Mouse (Mus musculus): Measurements from ENCODE around the gene Ypel2.

Ypel2 gene

DNA sequence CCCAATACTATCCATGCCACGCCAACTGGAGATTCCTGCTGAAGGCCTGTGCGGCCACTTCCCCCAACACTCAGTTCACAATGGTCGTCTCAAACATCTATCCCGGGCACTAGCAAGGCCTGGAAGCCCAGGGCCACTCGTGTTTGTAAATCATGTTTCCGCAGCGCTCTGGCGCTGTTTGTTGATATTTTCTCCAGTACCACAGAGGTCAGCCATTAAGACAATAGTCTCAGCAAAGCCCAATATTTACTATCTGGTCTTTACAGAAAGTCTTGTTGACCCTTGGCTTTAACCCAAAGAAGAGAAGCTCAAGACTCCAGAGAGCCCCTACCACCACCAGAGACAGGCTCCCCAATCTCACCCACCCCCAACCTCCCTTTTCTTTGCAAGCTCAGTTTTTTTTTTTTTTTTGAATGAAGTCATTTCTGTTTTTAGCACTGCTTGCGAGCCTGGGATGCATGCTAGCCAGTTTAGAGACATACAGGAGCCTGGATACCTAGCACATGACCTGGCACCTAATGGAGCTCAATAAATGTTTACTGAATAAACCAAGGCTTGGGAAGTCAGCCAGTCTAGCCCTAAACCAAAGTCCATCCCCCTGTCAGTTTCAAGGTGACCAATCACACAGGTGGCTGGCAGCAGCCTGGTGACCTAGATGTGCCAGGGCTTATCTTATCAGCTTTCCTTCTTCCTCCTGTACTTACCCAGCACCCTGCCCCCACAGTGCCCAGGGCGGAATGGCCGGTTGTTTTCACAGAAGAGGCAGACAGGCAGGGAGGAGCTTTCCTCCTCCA lies 31.8 kb downstream of the Ypel2 start:
- DNase-seq (ENCODE audit: low read depth, low spot score), result no peak

DNA sequence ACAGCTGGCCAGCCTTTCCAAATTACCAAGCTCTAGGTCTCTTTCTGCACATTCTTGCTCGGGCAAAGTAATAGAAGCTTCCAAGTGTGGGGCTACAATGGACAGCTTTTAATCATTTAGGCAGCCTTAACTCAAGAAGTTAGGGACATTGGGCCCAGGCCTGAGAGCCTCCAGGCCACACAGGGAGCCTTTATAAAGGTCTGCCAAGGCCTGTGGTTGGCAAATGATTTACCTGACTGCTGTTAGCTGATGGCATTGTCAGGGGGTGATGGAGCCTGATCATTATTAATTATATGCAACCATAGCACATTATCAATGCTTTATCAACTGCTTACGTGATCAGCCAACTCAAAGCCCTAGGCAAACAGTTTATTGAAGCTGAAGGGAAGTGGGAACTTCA lies 33.2 kb downstream of the Ypel2 start:
- DNase-seq (ENCODE audit: low read depth, low spot score), result no peak

DNA sequence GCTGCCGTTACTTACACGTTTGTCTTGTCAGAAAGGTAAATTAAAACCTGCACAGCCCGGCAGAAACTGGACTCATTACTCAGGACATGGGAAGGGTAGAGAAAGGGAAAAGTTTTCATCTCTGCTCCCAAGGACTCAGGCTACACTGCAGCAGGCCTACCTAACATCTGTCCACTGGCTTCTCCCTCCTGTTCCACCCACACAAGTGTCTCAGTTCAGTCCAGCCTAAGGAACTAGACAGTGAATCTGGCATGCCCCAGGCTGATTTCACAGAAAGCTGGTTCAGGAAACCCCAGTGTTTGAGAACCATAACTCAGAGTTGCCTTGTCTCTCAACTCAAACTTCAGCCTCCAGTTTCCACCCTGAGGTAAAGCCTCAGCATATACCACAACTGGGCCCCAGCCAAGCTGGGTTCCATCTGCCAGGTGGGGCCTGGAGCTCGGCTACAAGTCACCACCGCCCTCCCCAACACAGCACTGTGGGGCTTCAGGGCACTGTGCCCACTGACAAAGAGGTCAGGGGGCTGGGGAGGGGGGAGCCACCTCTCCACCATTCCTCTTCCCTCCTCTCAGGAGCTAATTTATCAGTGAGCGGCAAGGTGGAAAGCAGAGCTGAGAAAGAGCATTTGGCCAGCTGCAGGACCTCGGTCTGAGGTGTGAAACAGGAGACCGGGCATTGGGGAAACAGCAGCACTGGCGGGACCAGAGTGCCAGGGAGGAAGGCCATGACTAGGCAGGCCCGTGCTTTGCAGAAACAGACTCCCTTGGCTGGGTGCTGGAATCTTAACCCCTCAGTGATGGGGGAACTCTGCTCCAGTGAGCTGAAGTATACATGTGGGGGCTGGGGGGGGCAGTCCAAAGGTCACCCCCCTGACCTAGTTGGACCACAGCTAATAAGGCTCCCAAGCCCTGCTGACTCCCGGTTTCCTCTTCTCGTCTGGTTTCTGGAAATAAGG lies 34.5 kb downstream of the Ypel2 start:
- DNase-seq (ENCODE audit: low read depth, low spot score), result no peak

DNA sequence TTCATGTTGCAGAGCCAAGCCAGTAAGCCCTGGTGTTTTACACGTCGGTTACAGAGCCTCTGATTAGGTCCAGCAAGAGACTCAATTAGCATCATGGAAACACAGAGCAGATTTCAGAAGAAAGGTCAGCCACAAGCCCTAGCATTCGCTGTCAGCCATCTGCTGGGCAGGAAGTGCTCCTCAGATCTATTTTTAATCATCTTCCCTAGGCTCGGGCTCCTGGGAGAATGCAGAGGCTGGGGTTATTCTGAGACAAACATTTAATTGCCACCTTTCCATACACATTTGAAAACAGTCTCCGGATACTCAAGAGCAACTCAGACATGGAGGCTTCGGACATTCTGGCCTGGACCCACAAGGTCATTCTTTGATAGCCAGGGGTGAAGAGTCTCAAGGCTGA lies 35.3 kb downstream of the Ypel2 start:
- DNase-seq (ENCODE audit: low read depth, low spot score), result peak; percentile 74

DNA sequence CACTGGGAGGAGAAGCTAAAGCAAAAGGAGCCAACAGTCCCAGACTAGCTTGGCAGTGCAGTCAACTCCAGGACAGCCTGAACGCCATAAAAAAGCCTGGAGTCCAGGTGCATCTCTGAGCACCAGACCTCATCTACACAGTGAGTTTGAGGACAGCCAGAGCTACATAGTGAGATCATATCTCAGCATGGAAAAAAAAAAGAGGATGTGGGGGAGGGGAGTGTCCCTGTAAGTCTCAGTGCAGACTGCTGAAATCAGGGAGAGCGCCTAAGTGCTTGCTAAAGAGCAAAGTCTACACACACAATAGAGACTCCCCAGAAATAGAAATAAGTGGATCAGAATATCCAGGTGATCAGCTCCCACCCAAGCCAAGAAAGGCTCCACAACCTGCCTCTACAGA lies 37.1 kb downstream of the Ypel2 start:
- no peak for DNase-seq (ENCODE audit: low read depth, low spot score)

DNA sequence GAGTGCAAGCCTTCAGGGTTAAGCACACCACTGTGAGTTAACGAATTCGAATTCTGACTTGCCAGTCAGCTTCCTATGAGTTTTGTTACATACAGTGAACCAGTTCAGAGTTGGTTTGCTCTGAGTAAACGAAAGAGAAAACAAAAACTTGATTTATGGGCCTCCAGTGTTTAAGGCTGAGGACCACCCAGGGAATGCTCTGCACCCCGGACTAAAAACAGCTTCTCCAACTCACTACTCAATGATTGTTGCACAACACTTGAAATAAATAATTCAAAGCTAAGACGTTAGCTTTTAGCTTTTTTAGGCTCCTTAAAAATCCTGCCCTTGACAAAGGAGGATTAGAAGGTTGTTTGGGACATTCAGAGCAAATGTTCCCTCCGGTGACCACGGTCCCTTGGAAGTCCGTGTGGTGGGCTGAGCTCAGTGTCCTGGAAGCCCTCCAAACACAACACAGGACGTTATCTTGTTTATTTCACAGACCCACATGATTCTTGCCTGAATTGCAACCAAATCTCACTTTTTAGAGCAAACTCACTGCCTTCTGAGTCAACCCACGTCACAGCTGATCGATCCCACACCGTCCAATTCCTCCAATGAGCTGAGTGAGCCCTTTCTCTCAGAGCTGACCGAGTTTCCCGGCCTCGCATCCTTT lies 38.8 kb downstream of the Ypel2 start:
- DNase-seq (ENCODE audit: low read depth, low spot score), result no peak

DNA sequence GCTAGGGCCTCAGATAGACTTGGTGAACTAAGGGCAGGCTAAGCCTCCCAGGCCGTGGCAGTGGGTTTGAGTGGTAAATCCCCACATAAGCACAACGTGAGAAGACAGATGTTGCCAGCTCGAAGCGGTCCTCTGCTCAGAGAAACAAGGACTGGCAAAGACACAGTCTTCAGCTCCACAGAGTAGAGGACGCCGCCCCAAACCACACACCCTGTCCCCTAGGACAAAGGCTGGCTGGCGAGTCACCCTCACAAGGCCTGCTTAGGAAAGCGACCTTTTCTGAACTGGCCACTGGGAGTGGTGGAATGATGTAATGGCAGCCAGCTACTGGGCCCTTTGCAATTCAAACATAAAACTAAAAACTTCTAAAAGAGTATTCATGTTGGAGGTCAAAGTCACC lies 40.4 kb downstream of the Ypel2 start:
- peak; percentile 61 for DNase-seq (ENCODE audit: low read depth, low spot score)

DNA sequence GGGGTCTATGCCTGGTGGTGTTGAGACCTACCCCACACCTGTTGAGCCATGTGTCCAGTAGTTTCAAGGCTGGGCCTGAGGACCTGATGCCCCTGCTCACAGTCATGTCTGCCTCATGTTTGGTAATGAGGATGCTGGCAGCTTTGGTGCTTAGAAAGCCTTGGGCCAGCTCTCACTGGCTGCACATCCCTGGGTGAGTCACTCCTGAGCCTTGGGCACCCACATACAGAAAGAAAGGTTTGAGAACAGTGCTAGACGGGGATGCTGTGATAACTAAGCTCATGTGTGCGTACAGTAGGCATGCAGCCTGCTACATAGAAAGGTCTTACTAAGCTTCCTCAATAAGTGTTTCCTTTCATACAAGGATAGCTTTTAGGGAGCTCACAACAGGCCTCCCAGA lies 40.8 kb downstream of the Ypel2 start:
- DNase-seq (ENCODE audit: low read depth, low spot score), result no peak

DNA sequence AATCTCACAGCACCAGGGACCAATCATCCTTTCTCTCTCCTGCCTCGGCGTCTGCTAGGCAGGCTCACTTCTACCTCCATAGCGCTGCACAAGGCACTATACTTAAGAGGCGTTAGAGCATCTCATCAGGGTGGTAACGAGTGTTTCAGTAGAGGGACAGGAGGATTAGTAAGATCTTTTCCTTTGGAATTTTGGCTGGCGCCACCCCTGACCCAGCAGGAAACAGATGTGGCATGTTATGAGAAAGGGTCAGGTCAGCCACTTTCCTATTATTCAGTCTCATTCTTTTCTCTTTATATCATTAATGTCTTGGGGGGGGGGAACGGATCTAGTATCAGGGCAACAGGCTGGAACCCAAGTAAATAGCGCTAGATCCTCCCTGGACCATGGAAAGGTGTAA lies 41.8 kb downstream of the Ypel2 start:
- DNase-seq (ENCODE audit: low read depth, low spot score), result no peak

DNA sequence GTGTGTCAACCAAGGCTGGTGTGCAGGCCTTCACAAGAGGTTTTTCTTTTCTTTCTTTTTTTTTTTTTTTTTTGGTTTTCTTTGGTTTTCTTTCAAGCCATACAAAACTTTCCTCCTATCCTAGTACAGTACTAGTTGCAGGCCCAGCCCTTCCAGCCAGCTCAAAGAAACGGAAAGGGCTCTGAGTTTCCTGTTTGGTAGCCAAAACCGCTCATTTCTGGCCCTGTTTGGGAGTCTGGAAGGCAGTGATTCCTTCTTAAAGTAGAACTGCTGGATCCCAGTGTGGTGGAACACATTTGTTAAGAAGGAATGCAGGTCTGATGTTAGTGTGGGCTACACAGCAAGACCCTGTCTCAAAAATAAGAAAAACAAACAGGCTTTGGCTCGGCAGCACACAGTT lies 43.0 kb downstream of the Ypel2 start:
- no peak for DNase-seq (ENCODE audit: low read depth, low spot score)

DNA sequence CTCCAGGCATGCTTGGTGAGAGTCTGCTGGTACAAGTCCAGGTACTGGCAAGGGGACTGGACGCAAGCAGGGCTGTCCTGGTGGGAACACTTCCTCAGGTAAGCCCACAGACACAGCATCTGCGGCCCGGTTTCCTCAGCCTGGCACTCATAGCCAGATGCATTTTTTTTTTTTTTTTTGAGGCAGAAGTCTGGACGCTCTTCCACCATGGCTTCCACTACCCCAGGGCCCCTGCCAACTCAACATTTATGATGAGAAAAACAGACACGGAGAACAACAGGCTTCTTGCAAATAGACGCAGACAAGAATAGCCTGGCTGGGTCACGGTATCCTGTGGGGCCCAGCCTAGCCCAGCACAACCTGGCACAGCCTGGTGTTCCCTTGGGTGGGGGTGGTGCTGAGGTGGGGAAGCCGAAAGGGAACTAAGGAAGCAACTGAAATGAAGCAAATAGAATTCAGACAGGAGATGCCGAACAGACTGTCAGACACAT lies 43.5 kb downstream of the Ypel2 start:
- DNase-seq (ENCODE audit: low read depth, low spot score), result peak; percentile 62

DNA sequence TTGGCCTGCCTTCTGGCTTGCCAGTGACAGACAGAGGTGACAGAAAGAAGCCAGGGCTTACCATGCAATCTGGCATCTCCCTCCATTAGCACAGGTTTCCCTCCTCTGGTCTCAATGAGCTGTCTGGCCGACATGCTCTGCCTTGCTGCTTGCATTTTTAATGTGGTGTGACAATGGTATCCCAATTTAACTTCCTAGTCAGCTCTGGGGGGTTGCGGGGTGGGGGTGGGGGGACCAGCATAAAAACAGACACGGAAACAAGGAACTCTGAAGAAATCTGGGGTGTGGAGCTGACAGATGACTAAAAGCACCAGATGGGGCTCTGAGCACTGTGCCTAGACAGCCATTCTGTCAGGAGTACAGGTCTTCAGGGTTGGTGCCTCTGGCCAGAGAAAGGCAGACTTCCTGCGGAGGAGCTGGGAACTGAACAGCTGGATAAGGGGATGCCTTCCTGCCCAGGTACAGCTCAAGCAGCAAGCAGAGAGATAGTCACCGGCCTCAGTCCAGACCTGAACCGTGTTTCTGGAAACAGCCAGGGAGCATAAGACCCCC lies 46.8 kb downstream of the Ypel2 start:
- DNase-seq (ENCODE audit: low read depth, low spot score), result no peak

DNA sequence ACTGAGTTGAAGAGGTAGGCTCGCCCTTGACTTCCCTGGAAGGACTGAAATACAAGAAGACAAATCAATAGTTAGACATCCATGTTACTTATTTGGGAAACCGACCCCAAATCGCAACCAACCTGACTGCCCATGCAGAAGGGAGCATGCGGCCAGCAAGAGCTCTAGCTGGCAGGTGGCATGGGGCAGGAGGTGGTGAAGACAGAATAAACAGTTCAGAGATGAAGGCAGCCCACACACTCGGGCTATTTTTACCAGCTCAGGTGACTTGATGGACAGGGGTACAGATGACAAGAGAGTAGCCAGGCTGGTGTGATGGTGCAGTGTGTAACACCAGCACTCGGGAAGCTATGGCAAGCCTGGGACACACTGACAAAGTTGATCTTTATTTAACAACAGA lies 47.6 kb downstream of the Ypel2 start:
- no peak for DNase-seq (ENCODE audit: low read depth, low spot score)

DNA sequence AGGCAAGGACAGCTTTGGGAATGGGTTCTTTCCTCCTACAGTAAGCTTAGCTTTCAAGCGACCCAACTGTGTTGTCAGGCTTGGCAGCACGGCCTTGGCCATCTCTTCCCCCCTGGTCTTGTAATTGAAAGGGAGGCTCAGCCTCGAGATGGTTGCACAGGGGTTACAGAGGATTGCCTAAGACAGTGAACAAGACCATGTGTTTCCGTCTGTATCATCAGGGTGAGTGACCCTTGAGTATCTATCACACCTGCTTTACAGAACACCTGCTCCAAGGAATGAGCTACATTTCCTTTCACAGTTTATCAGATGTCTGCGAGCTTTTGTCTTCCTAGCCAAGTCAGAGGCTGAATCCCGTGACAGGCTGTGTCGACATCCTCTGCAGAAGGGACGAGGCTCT lies 48.4 kb downstream of the Ypel2 start:
- DNase-seq (ENCODE audit: low read depth, low spot score), result no peak

DNA sequence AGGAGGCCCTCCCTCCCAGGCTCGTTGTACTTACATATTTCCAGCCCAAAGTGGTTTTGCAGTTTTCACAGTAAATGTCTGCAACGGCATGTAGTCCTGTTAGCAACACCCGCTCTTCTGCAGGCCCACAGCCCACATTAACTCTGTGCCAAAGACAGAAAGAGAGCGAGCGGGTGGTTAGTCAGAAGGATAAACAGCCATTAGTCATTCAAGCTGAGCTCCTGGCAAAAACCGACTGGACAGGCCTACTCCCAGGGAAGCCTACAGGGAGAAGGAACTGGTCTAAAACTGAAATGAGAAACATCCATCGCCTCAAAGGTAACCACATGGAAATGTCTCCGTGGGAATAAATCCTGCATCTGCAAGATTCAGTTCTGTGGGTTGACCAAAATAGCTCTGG lies 49.0 kb downstream of the Ypel2 start:
- no peak for DNase-seq (ENCODE audit: low read depth, low spot score)

DNA sequence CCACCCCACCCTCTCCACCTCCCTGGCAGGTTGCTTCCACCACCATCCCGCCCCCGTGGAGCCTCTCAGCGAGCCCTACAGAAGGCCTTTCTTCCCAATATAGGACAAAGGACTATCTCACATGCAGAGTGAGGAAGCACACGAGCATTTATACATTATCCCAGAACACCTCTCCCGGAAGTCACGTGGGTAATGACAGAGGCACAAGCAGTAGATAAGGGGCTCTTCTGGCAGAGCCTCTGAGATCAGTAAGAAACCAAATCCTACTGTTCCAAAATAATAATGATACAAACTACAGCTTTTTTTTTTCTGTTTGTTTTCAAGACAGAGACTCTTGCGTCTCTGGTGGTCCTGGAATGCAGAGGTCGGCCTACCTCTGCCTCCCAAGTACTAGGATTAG lies 51.6 kb downstream of the Ypel2 start:
- DNase-seq (ENCODE audit: low read depth, low spot score), result no peak

DNA sequence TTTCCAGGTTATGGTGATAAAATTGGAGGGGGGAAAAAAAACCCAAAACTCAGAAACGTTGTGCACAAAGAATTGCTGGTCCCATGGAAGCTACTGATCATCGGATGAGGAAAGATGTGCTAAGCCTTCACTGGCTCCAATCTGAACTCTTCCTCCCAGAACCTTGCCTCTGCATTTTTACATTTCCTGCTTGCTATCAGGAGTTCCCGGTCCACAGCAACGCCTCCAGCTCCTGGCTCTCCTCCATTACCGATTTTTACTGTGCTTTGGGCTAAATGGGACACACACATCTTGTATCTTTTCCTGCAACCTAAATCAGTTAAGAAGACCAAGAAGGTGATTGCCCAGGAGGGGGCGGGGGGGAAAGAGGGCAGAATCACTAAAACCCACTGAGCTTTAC lies 54.0 kb downstream of the Ypel2 start:
- DNase-seq (ENCODE audit: low read depth, low spot score), result no peak

DNA sequence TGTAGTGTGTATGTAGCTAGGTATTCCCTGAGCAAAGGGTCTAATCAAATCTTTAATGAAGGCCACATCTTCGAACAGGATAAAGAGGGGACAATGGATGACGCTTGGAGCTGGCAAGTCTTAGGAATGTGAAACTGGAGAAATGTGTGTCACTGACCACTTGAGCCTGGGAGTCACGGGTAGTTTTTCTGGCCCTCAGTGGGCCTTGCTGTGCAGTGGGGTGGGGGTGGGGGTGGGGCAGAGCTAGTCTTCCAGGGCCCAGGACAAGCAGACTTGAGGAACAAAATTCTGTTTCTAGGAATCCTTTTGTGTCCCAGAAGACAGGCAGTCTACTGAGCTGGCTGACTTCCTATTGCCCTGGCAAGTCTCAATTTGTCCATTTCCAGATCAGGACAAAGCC lies 55.0 kb downstream of the Ypel2 start:
- no peak for DNase-seq (ENCODE audit: low read depth, low spot score)

DNA sequence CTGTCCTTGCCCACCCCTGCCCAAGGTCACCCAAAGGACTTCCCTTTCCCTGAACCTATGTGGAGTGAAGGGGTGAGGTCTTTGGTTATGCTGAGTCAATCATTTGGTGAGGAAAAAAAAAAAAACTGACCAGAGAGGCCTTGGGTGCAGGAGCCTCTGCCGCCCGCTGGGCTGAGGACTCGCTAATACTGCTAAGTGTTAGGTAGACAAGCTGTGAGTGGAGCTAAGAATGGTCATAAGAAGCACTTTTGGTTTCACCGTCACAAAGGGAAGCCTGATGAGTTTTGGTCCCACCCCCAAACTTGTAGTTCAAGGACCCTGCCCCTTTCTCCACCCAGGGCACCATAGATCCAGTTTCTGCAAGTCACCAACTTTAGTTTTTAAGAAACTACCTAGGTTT lies 55.4 kb downstream of the Ypel2 start:
- no peak for DNase-seq (ENCODE audit: low read depth, low spot score)

DNA sequence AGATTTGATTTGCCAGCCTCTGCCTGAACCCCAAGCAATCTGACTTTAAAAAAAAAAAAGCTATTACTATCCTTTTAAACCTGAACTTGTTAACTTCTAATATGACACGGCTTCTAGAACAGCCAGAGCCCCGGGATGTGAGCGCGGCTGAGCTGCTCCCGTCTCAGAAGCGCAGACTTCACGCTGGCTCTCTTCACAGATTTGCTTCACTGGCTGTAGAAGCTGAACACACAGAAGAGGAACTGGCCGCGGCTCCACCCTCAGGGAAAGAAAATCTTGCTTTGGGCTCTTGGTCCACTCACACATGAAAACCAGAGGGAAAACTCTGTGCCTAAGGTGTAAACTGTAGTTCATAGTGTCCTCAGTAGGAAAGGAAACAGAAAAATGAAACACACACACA lies 56.6 kb downstream of the Ypel2 start:
- DNase-seq (ENCODE audit: low read depth, low spot score), result no peak

DNA sequence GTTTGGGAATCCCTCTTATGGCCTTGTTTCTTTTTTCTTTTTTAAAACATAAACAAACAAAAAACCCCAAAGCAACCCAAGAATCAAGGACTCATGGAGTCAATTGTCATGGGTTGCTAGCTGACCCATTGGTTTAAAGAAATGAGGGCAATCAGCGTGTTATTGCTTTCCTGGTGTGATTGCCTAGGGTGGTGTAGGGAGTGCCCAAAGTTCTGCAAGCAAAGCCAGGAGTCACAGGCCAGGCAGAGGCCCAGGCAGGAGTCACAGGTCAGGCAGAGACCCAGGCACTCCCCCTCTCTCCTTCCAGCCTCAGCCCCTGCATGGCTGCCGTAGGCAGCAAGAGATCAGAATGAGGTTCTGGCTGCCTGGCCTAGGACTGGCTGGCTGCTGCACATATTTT lies 58.6 kb downstream of the Ypel2 start:
- DNase-seq (ENCODE audit: low read depth, low spot score), result no peak

DNA sequence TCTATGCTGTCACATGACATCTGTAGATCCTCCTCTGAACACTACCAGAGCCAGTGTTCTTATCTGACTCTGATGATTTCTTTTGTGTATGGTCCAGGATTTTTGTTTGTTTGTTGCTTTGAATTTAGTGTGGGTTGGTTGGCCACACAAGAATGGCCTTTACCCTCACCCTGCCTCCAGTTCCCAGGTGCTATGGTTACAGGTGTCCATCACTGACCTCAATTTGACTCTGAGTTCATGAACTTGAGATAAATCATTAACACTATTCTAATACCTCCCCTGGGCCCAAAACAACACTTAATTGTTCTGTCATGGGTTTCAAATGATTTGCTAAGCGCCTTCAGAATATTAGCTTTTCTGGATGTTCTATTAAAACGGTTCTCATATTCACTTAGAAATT lies 61.3 kb downstream of the Ypel2 start:
- DNase-seq (ENCODE audit: low read depth, low spot score), result no peak

Data from skeletal muscle tissue, adult 2 months (tissue).